20 mouse cellular contexts compared by ENCODE assay signal in the genomic region with DNA sequence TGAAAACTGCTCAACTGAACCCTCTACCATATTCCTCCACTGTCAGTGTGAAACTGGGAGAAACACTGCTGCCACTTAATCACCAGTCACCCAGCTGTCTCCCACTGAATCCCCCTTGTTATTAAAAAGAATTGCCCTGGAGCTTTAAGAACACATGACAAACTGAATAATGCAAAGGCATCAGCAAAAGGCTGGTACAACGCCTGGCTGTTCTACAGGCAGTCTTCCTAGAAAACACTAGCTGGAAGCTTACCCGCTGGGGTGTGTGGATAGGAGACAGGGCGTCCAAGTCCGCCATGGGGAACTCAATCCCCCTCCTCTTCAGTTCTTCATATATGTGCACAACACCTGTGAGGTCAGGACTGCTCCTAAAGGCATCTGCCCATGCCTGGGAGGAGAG. TPM values are rescaled to one million over a fixed set of nuclear protein-coding genes. Genes with fewer than 3 reads are reported as not detected.
DNase-seq lines count a peak whose midpoint lies in the region; ATAC-seq and TF ChIP-seq lines count a peak whose summit lies in the region.
"Had no signal": no experiment of that assay in that cellular context is flagged by ENCODE, and none has a peak within 500 bp of the region (broad histone marks: within the 10 kb centered on the region; RNA-seq: fewer than 3 reads in every experiment).

No protein-coding gene starts in this region.

- H3K4me3 ChIP-seq in hindbrain, embryonic 13.5 days = no peak overlapping the region
- H3K4me3 ChIP-seq in hindbrain, postnatal 0 days (ENCODE audit: low read length) = no peak overlapping the region
- no peak overlapping the region for H3K4me3 ChIP-seq in midbrain, embryonic 13.5 days (replicated peaks)
- H3K4me3 ChIP-seq in midbrain, embryonic 11.5 days (ENCODE audit: low read depth, low read length) = no peak overlapping the region
- no peak overlapping the region for H3K4me3 ChIP-seq in midbrain, embryonic 16.5 days (ENCODE audit: low read depth, low read length)
- H3K4me3 ChIP-seq: embryonic facial prominence, embryonic 12.5 days; limb, embryonic 13.5 days; liver, embryonic 13.5 days; neural tube, embryonic 12.5 days had no signal

- ATAC-seq in hindbrain, embryonic 13.5 days (ENCODE audit: low FRiP score) = no peak
- no peak for ATAC-seq in hindbrain, postnatal 0 days
- peak; percentile 6; the same call in 1 of the 2 replicates for ATAC-seq in midbrain, embryonic 13.5 days
- no peak for ATAC-seq in midbrain, embryonic 11.5 days (ENCODE audit: low FRiP score)
- no peak; the same call in 1 of the 2 replicates for ATAC-seq in midbrain, embryonic 16.5 days
- ATAC-seq: activated CD4-positive, CD25-positive, alpha-beta regulatory T cell, adult 4 months had no signal

- 73% methylated on average over 4 of the region's 4 CpGs for WGBS in hindbrain, embryonic 13.5 days
- 72% methylated on average over 4 of the region's 4 CpGs for WGBS in hindbrain, postnatal 0 days
- 81% methylated on average over 4 of the region's 4 CpGs for WGBS in midbrain, embryonic 13.5 days
- WGBS in midbrain, embryonic 11.5 days = 85% methylated on average over 4 of the region's 4 CpGs
- 82% methylated on average over 4 of the region's 4 CpGs for WGBS in midbrain, embryonic 16.5 days

- H3K9ac ChIP-seq in hindbrain, embryonic 13.5 days = no peak overlapping the region
- no peak overlapping the region for H3K9ac ChIP-seq in hindbrain, postnatal 0 days (replicated peaks; ENCODE audit: low read length)
- no peak overlapping the region for H3K9ac ChIP-seq in midbrain, embryonic 13.5 days (replicated peaks)
- H3K9ac ChIP-seq in midbrain, embryonic 11.5 days (ENCODE audit: low read length) = no peak overlapping the region
- no peak overlapping the region for H3K9ac ChIP-seq in midbrain, embryonic 16.5 days (ENCODE audit: low read depth, low read length)
- H3K9ac ChIP-seq: embryonic facial prominence, embryonic 12.5 days; limb, embryonic 13.5 days; liver, embryonic 13.5 days; neural tube, embryonic 12.5 days had no signal

- TF ChIP-seq CTCF in hindbrain, postnatal 0 days (IDR thresholded peaks at IDR 0.05; ENCODE audit: low read depth) = no peak

- H3K27me3 ChIP-seq in hindbrain, embryonic 13.5 days = no peaks in the 10 kb centered on the region
- H3K27me3 ChIP-seq in hindbrain, postnatal 0 days (ENCODE audit: insufficient read depth, low read length) = no peaks in the 10 kb centered on the region
- no peaks in the 10 kb centered on the region for H3K27me3 ChIP-seq in midbrain, embryonic 13.5 days
- no peaks in the 10 kb centered on the region for H3K27me3 ChIP-seq in midbrain, embryonic 11.5 days (ENCODE audit: control insufficient read depth, insufficient read depth, low read length)
- H3K27me3 ChIP-seq in midbrain, embryonic 16.5 days (ENCODE audit: control insufficient read depth, insufficient read depth, low read depth, low read length) = no peaks in the 10 kb centered on the region
- H3K27me3 ChIP-seq: embryonic facial prominence, embryonic 12.5 days; limb, embryonic 13.5 days; liver, embryonic 13.5 days; neural tube, embryonic 12.5 days had no signal

- H3K4me2 ChIP-seq in hindbrain, embryonic 13.5 days = no peak overlapping the region
- H3K4me2 ChIP-seq in hindbrain, postnatal 0 days (ENCODE audit: low read depth, low read length) = no peak overlapping the region
- no peak overlapping the region for H3K4me2 ChIP-seq in midbrain, embryonic 13.5 days (replicated peaks)
- no peak overlapping the region for H3K4me2 ChIP-seq in midbrain, embryonic 11.5 days
- no peak overlapping the region for H3K4me2 ChIP-seq in midbrain, embryonic 16.5 days (ENCODE audit: low read length)
- H3K4me2 ChIP-seq: embryonic facial prominence, embryonic 12.5 days; heart, embryonic 11.5 days; limb, embryonic 13.5 days; liver, embryonic 13.5 days; neural tube, embryonic 12.5 days had no signal

- peaks cover 35% of the 10 kb centered on the region for H3K36me3 ChIP-seq in hindbrain, embryonic 13.5 days
- no peaks in the 10 kb centered on the region; the same call in 1 of the 2 replicates for H3K36me3 ChIP-seq in hindbrain, postnatal 0 days (ENCODE audit: insufficient read depth, low read length)
- peaks cover 13% of the 10 kb centered on the region for H3K36me3 ChIP-seq in midbrain, embryonic 13.5 days
- no peaks in the 10 kb centered on the region for H3K36me3 ChIP-seq in midbrain, embryonic 11.5 days (ENCODE audit: control insufficient read depth, insufficient read depth, low read length)
- peaks cover 4% of the 10 kb centered on the region for H3K36me3 ChIP-seq in midbrain, embryonic 16.5 days (ENCODE audit: control insufficient read depth, insufficient read depth, low read length)

- DNase-seq in cerebellum, adult 11-12 months = peak; percentile 50
- DNase-seq in cerebellum, adult 11 months = no peak
- DNase-seq in hindbrain, postnatal 0 days (ENCODE audit: low spot score) = no peak
- DNase-seq in midbrain, embryonic 11.5 days (ENCODE audit: low spot score, missing footprints) = no peak
- DNase-seq in urinary bladder, postnatal 4 days (ENCODE audit: low spot score in 2 of 2) = no peak
- DNase-seq: adrenal gland, adult 8-10 months; cerebellum, postnatal 10 days; kidney, adult 18-20 months; liver, embryonic 13.5 days; lung, adult 2 months; thymus, postnatal 25 days had no signal

- H3K27ac ChIP-seq in hindbrain, embryonic 13.5 days = peak overlapping the region; percentile 0; the same call in 1 of the 2 replicates
- H3K27ac ChIP-seq in hindbrain, postnatal 0 days = no peak overlapping the region
- peak overlapping the region; percentile 52 for H3K27ac ChIP-seq in midbrain, embryonic 13.5 days
- no peak overlapping the region for H3K27ac ChIP-seq in midbrain, embryonic 11.5 days (ENCODE audit: low read depth, low read length)
- peak overlapping the region; percentile 48 for H3K27ac ChIP-seq in midbrain, embryonic 16.5 days (ENCODE audit: low read length)
- H3K27ac ChIP-seq: embryonic facial prominence, embryonic 12.5 days; kidney, postnatal 0 days; limb, embryonic 13.5 days; liver, embryonic 13.5 days; neural tube, embryonic 12.5 days had no signal

- H3K4me1 ChIP-seq in hindbrain, embryonic 13.5 days (replicated peaks) = peaks cover 38% of the 10 kb centered on the region
- peaks cover 4% of the 10 kb centered on the region; the same call in 1 of the 2 replicates for H3K4me1 ChIP-seq in hindbrain, postnatal 0 days (ENCODE audit: insufficient read depth, low read length)
- peaks cover 32% of the 10 kb centered on the region for H3K4me1 ChIP-seq in midbrain, embryonic 13.5 days (replicated peaks)
- no peaks in the 10 kb centered on the region for H3K4me1 ChIP-seq in midbrain, embryonic 11.5 days (ENCODE audit: control insufficient read depth, insufficient read depth, low read length)
- H3K4me1 ChIP-seq in midbrain, embryonic 16.5 days (ENCODE audit: control insufficient read depth, insufficient read depth, low read length) = peaks cover 9% of the 10 kb centered on the region
- H3K4me1 ChIP-seq: embryonic facial prominence, embryonic 12.5 days; liver, embryonic 13.5 days had no signal

- no peaks in the 10 kb centered on the region for H3K9me3 ChIP-seq in hindbrain, embryonic 13.5 days
- no peaks in the 10 kb centered on the region for H3K9me3 ChIP-seq in hindbrain, postnatal 0 days (ENCODE audit: low read length)
- no peaks in the 10 kb centered on the region for H3K9me3 ChIP-seq in midbrain, embryonic 13.5 days
- H3K9me3 ChIP-seq in midbrain, embryonic 11.5 days (ENCODE audit: control insufficient read depth, low read length) = no peaks in the 10 kb centered on the region
- H3K9me3 ChIP-seq in midbrain, embryonic 16.5 days (replicated peaks; ENCODE audit: control insufficient read depth, low read length, poor library complexity, severe bottlenecking) = no peaks in the 10 kb centered on the region
- H3K9me3 ChIP-seq: embryonic facial prominence, embryonic 12.5 days; limb, embryonic 13.5 days; liver, embryonic 13.5 days; neural tube, embryonic 12.5 days had no signal

RNA-seq across cellular contexts. Expression of a gene that starts 40.0 kb away (rescaled TPM):
- 38.2 and 43.9 TPM in 2 replicates for polyA plus RNA-seq in hindbrain, embryonic 13.5 days (2015; fragmentation: Nextera tagmentation; extraction: Ambion mirVana)
- total RNA-seq in hindbrain, postnatal 0 days (2014; rRNA removed) = 163 and 169 TPM in 2 replicates
- polyA plus RNA-seq in hindbrain, postnatal 0 days (2015; fragmentation: Nextera tagmentation; extraction: Ambion mirVana) = 50.6 and 59.5 TPM in 2 replicates
- polyA plus RNA-seq in midbrain, embryonic 13.5 days (2015; fragmentation: Nextera tagmentation; extraction: Ambion mirVana) = 38.5 and 46.0 TPM in 2 replicates
- 38.3 and 41.1 TPM in 2 replicates for polyA plus RNA-seq in midbrain, embryonic 11.5 days (2014; fragmentation: Nextera tagmentation; extraction: Ambion mirVana)
- polyA plus RNA-seq in midbrain, embryonic 16.5 days (2015; fragmentation: Nextera tagmentation; extraction: Ambion mirVana) = 31.9 and 34.1 TPM in 2 replicates

Comparison
In these comparisons a context has a peak if more than half of its experiments do, and no peak if none do; other contexts are left out.
1. H3K27ac ChIP-seq: peak in hindbrain, embryonic 13.5 days (single experiment), midbrain, embryonic 13.5 days (single experiment) and midbrain, embryonic 16.5 days (single experiment); none in hindbrain, postnatal 0 days (single experiment) and midbrain, embryonic 11.5 days (single experiment).